Mouse (Mus musculus) spleen, adult 2 months (tissue): ENCODE data around the gene Ifi205.

Experiments
- CTCF ChIP-seq: fragments of 200-500 bp; IDR thresholded peaks from 2 replicates; pipeline ENCODE4 v1.5.1; 2011; ENCODE audit warnings: mild to moderate bottlenecking, inconsistent platforms; ENCODE audit not compliant: insufficient read depth, insufficient read length, insufficient replicate concordance; ENCODE audit errors: extremely low read depth
- POLR2A ChIP-seq: fragments of 200-500 bp; IDR thresholded peaks from 2 replicates; pipeline ENCODE4 v1.6.1; 2011; ENCODE audit warnings: low read depth, low read length, inconsistent platforms

DNA sequence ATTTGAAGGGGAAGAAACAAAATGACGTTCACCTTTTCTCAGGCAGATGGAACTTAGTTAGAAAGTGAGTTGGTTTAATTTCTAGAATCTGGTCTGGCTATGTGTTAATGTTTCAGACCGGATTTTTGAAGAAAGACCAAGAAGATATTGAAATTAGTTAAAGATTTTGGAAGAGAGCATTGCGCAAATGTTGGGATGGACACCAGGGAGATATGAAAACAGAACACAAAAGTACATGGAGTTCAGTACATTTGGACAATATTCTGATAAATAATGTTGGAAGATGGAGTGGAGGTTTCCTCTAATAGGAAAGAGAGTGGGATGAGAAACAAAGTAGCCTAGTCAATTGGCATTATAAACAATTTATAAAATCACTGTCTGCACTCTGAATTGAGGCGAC is 19.9 kb upstream of the Ifi205 start:
- TF ChIP-seq CTCF, result no peak
- no peak for TF ChIP-seq POLR2A
